Mouse (Mus musculus): ENCODE measurements around the gene Tcf20. TPM values are rescaled to one million over a fixed set of nuclear protein-coding genes. Genes with fewer than 3 reads are reported as not detected.

Tcf20 gene
- polyA plus RNA-seq, 1 experiment, result 7.5 TPM

- Histone ChIP-seq H3K27me3 (replicated peaks) (peaks cover 95% of the 10 kb centered on the region), H3K36me3 (replicated peaks; ENCODE audit: low read length) (no peaks in the 10 kb centered on the region), H3K4me1 (peaks cover 34% of the 10 kb centered on the region), H3K9me3 (no peaks in the 10 kb centered on the region), H3K4me3 (replicated peaks) (peak overlapping the region; percentile 83)
- TF ChIP-seq FLI1 (IDR thresholded peaks at IDR 0.05; ENCODE audit: low read length) (no peak), GATA1 (IDR thresholded peaks at IDR 0.05; ENCODE audit: borderline replicate concordance, low read length) (no peak)
Measured at GRCm38 (mm10) chr15:82921559-82921958, 66.1 kb downstream of the Tcf20 start.

GRCm38 (mm10) chr15:82920895-82921515 lies 66.7 kb downstream of the Tcf20 start:
- peaks cover 34% of the 10 kb centered on the region for H3K4me1 ChIP-seq
- H3K9me3 ChIP-seq, result no peaks in the 10 kb centered on the region
- H3K27me3 ChIP-seq (replicated peaks), result peaks cover 95% of the 10 kb centered on the region
- no peaks in the 10 kb centered on the region for H3K36me3 ChIP-seq (replicated peaks; ENCODE audit: low read length)
- peak overlapping the region; percentile 83 for H3K4me3 ChIP-seq (replicated peaks)
- TF ChIP-seq GATA1 (IDR thresholded peaks at IDR 0.05; ENCODE audit: borderline replicate concordance, low read length) (no peak), FLI1 (IDR thresholded peaks at IDR 0.05; ENCODE audit: low read length) (no peak)

GRCm38 (mm10) chr15:82917965-82918364 lies 69.7 kb downstream of the Tcf20 start:
- peaks cover 45% of the 10 kb centered on the region for H3K4me1 ChIP-seq
- no peak overlapping the region for H3K4me3 ChIP-seq (replicated peaks)
- H3K27me3 ChIP-seq (replicated peaks), result peaks cover 92% of the 10 kb centered on the region
- no peaks in the 10 kb centered on the region for H3K36me3 ChIP-seq (replicated peaks; ENCODE audit: low read length)
- TF ChIP-seq GATA1 (IDR thresholded peaks at IDR 0.05; ENCODE audit: borderline replicate concordance, low read length) (no peak), FLI1 (IDR thresholded peaks at IDR 0.05; ENCODE audit: low read length) (no peak)
- H3K9me3 ChIP-seq, result no peaks in the 10 kb centered on the region

GRCm38 (mm10) chr15:82917207-82917844 lies 70.3 kb downstream of the Tcf20 start:
- Histone ChIP-seq H3K27me3 (replicated peaks) (peaks cover 94% of the 10 kb centered on the region), H3K9me3 (no peaks in the 10 kb centered on the region), H3K36me3 (replicated peaks; ENCODE audit: low read length) (no peaks in the 10 kb centered on the region), H3K4me3 (replicated peaks) (no peak overlapping the region), H3K4me1 (peaks cover 40% of the 10 kb centered on the region)
- no peak for TF ChIP-seq GATA1 (IDR thresholded peaks at IDR 0.05; ENCODE audit: borderline replicate concordance, low read length)
- no peak for TF ChIP-seq FLI1 (IDR thresholded peaks at IDR 0.05; ENCODE audit: low read length)

GRCm38 (mm10) chr15:82914455-82914854 lies 73.2 kb downstream of the Tcf20 start:
- Histone ChIP-seq H3K9me3 (no peaks in the 10 kb centered on the region), H3K4me1 (peaks cover 29% of the 10 kb centered on the region), H3K36me3 (replicated peaks; ENCODE audit: low read length) (no peaks in the 10 kb centered on the region), H3K4me3 (replicated peaks) (no peak overlapping the region), H3K27me3 (replicated peaks) (peaks cover 96% of the 10 kb centered on the region)
- no peak for TF ChIP-seq GATA1 (IDR thresholded peaks at IDR 0.05; ENCODE audit: borderline replicate concordance, low read length)
- no peak for TF ChIP-seq FLI1 (IDR thresholded peaks at IDR 0.05; ENCODE audit: low read length)

- peaks cover 36% of the 10 kb centered on the region for H3K4me1 ChIP-seq
- H3K9me3 ChIP-seq, result no peaks in the 10 kb centered on the region
- H3K36me3 ChIP-seq (replicated peaks; ENCODE audit: low read length), result no peaks in the 10 kb centered on the region
- TF ChIP-seq FLI1 (IDR thresholded peaks at IDR 0.05; ENCODE audit: low read length) (no peak), GATA1 (IDR thresholded peaks at IDR 0.05; ENCODE audit: borderline replicate concordance, low read length) (no peak)
- peak overlapping the region; percentile 77 for H3K4me3 ChIP-seq (replicated peaks)
- peaks cover 95% of the 10 kb centered on the region for H3K27me3 ChIP-seq (replicated peaks)
Measured at GRCm38 (mm10) chr15:82911965-82912337, 75.7 kb downstream of the Tcf20 start.

GRCm38 (mm10) chr15:82911001-82911964 lies 76.4 kb downstream of the Tcf20 start:
- H3K9me3 ChIP-seq, result no peaks in the 10 kb centered on the region
- H3K4me3 ChIP-seq (replicated peaks), result peak overlapping the region; percentile 77
- no peaks in the 10 kb centered on the region for H3K36me3 ChIP-seq (replicated peaks; ENCODE audit: low read length)
- TF ChIP-seq FLI1 (IDR thresholded peaks at IDR 0.05; ENCODE audit: low read length) (no peak), GATA1 (IDR thresholded peaks at IDR 0.05; ENCODE audit: borderline replicate concordance, low read length) (no peak)
- H3K4me1 ChIP-seq, result peaks cover 42% of the 10 kb centered on the region
- peaks cover 94% of the 10 kb centered on the region for H3K27me3 ChIP-seq (replicated peaks)

- Histone ChIP-seq H3K36me3 (replicated peaks; ENCODE audit: low read length) (no peaks in the 10 kb centered on the region), H3K9me3 (no peaks in the 10 kb centered on the region), H3K27me3 (replicated peaks) (peaks cover 91% of the 10 kb centered on the region), H3K4me1 (peaks cover 46% of the 10 kb centered on the region), H3K4me3 (replicated peaks) (no peak overlapping the region)
- TF ChIP-seq FLI1 (IDR thresholded peaks at IDR 0.05; ENCODE audit: low read length) (no peak), GATA1 (IDR thresholded peaks at IDR 0.05; ENCODE audit: borderline replicate concordance, low read length) (no peak)
Measured at GRCm38 (mm10) chr15:82910596-82910995, 77.1 kb downstream of the Tcf20 start.

GRCm38 (mm10) chr15:82909791-82910190 lies 77.9 kb downstream of the Tcf20 start:
- Histone ChIP-seq H3K4me3 (replicated peaks) (no peak overlapping the region), H3K9me3 (no peaks in the 10 kb centered on the region), H3K4me1 (peaks cover 52% of the 10 kb centered on the region), H3K27me3 (replicated peaks) (peaks cover 83% of the 10 kb centered on the region), H3K36me3 (replicated peaks; ENCODE audit: low read length) (no peaks in the 10 kb centered on the region)
- TF ChIP-seq FLI1 (IDR thresholded peaks at IDR 0.05; ENCODE audit: low read length), result no peak
